Comparison of ENCODE assay signal across 8 mouse cellular contexts in the genomic region with DNA sequence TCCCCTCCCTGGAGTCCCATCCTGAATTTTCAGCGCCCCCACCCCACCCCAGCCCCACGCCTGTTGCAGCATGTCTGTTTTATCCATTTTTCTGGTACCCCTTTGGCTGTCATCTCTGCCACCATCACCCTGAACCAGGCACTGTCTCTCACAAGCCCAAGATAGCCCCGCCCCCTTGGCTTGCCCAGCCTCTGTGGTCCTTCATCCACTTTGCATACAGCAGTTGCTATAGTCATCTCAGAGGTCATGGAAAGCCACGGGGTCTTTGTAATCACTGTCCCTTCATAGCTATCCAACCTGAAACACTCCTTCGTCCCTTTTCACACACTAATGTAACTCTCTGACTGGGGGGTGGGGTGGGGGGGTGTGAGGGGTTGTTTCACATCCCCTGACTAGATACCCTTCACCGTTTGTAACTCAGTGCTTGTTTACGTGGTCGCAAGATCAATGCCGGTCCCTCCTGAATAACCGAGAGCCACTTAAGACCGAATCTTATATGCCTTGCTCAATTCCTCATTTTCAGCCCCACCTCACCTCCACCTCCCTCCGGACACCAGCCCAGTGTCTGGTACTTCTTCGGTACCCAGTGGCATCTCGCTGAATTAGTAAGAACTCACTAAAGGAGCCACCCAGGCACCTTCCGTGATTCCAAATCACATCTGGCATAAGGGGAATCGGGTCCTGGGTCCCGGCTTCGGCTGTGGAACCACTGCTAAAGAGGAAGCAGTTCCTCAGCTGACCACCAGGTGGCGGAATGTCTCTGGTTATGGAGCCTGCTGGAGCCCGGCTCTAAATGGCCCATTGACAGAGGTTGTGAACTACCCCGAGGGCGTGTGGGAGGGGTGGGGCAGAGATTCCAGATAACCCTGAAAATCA. TPM values are rescaled to one million over a fixed set of nuclear protein-coding genes. Genes with fewer than 3 reads are reported as not detected.
DNase-seq lines count a peak whose midpoint lies in the region; ATAC-seq and TF ChIP-seq lines count a peak whose summit lies in the region.

No protein-coding gene starts in this region.

- 0 out of 2 replicates have a peak overlapping the region, but pooled peaks have one; percentile 35 for H3K4me3 ChIP-seq in E14TG2a.4 (replicated peaks; ENCODE audit: low read length)
- H3K4me3 ChIP-seq in forebrain, embryonic 15.5 days = no peak overlapping the region
- no peak overlapping the region for H3K4me3 ChIP-seq in liver, postnatal 0 days (ENCODE audit: low read depth, low read length)
- H3K4me3 ChIP-seq in neural tube, embryonic 14.5 days (ENCODE audit: low read depth, low read length) = no peak overlapping the region
- H3K4me3 ChIP-seq in testis, adult 2 months (ENCODE audit: control insufficient read depth, low read depth, low read length) = no peak overlapping the region

- 15% methylated on average over 22 of the region's 22 CpGs for whole genome bisulfite sequencing in forebrain, embryonic 15.5 days
- WGBS in liver, postnatal 0 days (ENCODE audit: insufficient replicate concordance) = 11% methylated on average over 22 of the region's 22 CpGs
- 12% methylated on average over 22 of the region's 22 CpGs for WGBS in neural tube, embryonic 14.5 days

- DNase-seq in cerebellum, adult 11 months = peak; percentile 74
- DNase-seq in heart, postnatal 25 days (ENCODE audit: low spot score) = peak; percentile 60
- DNase-seq in layer of hippocampus, adult 11-12 months (ENCODE audit: low spot score) = peak; percentile 91
- peak; percentile 89 for DNase-seq in liver, postnatal 0 days

- no peak for TF ChIP-seq POLR2A in testis, adult 2 months (IDR thresholded peaks at IDR 0.05; ENCODE audit: control insufficient read depth, low read depth, low read length)

- TF ChIP-seq CTCF in E14TG2a.4 (conservative IDR thresholded peaks at IDR 0.05; ENCODE audit: low read length) = peak; percentile 98
- peak; percentile 97 for TF ChIP-seq CTCF in liver, postnatal 0 days (IDR thresholded peaks at IDR 0.05; ENCODE audit: low read depth)
- TF ChIP-seq CTCF in testis, adult 2 months (IDR thresholded peaks at IDR 0.05; ENCODE audit: control insufficient read depth, insufficient read depth, insufficient replicate concordance, low read depth, low read length) = peak; percentile 96

- intact Hi-C loops in heart, postnatal 25 days (cut with DNase I) = loop anchor here (1.0 kb wide), 1 partner anchor 28 kb away; no protein-coding TSS in a partner anchor

- H3K36me3 ChIP-seq in E14TG2a.4 (ENCODE audit: insufficient read depth, low read length) = no peaks in the 10 kb centered on the region
- no peaks in the 10 kb centered on the region for H3K36me3 ChIP-seq in forebrain, embryonic 15.5 days
- no peaks in the 10 kb centered on the region for H3K36me3 ChIP-seq in liver, postnatal 0 days (replicated peaks; ENCODE audit: insufficient read depth, low read length)
- H3K36me3 ChIP-seq in neural tube, embryonic 14.5 days (ENCODE audit: control insufficient read depth, insufficient read depth, low read length) = no peaks in the 10 kb centered on the region
- no peaks in the 10 kb centered on the region for H3K36me3 ChIP-seq in testis, adult 2 months (ENCODE audit: control insufficient read depth, insufficient read depth, low read length)

- ATAC-seq in forebrain, embryonic 15.5 days (replicated peaks) = peak; percentile 60
- ATAC-seq in liver, postnatal 0 days = peak; percentile 86
- ATAC-seq in neural tube, embryonic 14.5 days (ENCODE audit: low read depth) = peak; percentile 84

- no peak overlapping the region for H3K27ac ChIP-seq in forebrain, embryonic 15.5 days (replicated peaks)
- no peak overlapping the region for H3K27ac ChIP-seq in liver, postnatal 0 days (ENCODE audit: low read depth)
- no peak overlapping the region for H3K27ac ChIP-seq in neural tube, embryonic 14.5 days (ENCODE audit: low read depth, low read length)
- no peak overlapping the region for H3K27ac ChIP-seq in testis, adult 2 months (ENCODE audit: control insufficient read depth, insufficient read depth, low read depth, low read length)

- peak overlapping the region; percentile 34 for H3K4me2 ChIP-seq in forebrain, embryonic 15.5 days (replicated peaks)
- H3K4me2 ChIP-seq in liver, postnatal 0 days (ENCODE audit: low read depth, low read length) = peak overlapping the region; percentile 55
- peak overlapping the region; percentile 32; the same call in 1 of the 2 replicates for H3K4me2 ChIP-seq in neural tube, embryonic 14.5 days (ENCODE audit: low read depth, low read length)

- no peak overlapping the region for H3K9ac ChIP-seq in forebrain, embryonic 15.5 days (replicated peaks)
- H3K9ac ChIP-seq in liver, postnatal 0 days (replicated peaks) = no peak overlapping the region
- no peak overlapping the region for H3K9ac ChIP-seq in neural tube, embryonic 14.5 days (replicated peaks; ENCODE audit: low read depth, low read length)

- peaks cover 60% of the 10 kb centered on the region for H3K27me3 ChIP-seq in E14TG2a.4 (ENCODE audit: insufficient read depth, low read length)
- peaks cover 9% of the 10 kb centered on the region; the same call in 1 of the 2 replicates for H3K27me3 ChIP-seq in forebrain, embryonic 15.5 days
- H3K27me3 ChIP-seq in liver, postnatal 0 days (ENCODE audit: insufficient read depth, low read length) = peaks cover 5% of the 10 kb centered on the region; the same call in 1 of the 2 replicates
- 0 out of 2 replicates have a peak, but pooled peaks cover 3% of the 10 kb centered on the region for H3K27me3 ChIP-seq in neural tube, embryonic 14.5 days (ENCODE audit: control insufficient read depth, insufficient read depth, low read length)
- no peaks in the 10 kb centered on the region for H3K27me3 ChIP-seq in testis, adult 2 months (ENCODE audit: control insufficient read depth, insufficient read depth, low read length)

- peaks cover 37% of the 10 kb centered on the region for H3K4me1 ChIP-seq in E14TG2a.4 (replicated peaks; ENCODE audit: low read depth, low read length)
- H3K4me1 ChIP-seq in forebrain, embryonic 15.5 days = peaks cover 6% of the 10 kb centered on the region
- peaks cover 8% of the 10 kb centered on the region; the same call in 1 of the 2 replicates for H3K4me1 ChIP-seq in liver, postnatal 0 days (ENCODE audit: insufficient read depth)
- H3K4me1 ChIP-seq in neural tube, embryonic 14.5 days (ENCODE audit: control insufficient read depth, insufficient read depth, low read length) = no peaks in the 10 kb centered on the region
- peaks cover 10% of the 10 kb centered on the region for H3K4me1 ChIP-seq in testis, adult 2 months (ENCODE audit: control insufficient read depth, insufficient read depth, low read length)

- TF ChIP-seq EP300 in liver, postnatal 0 days (IDR thresholded peaks at IDR 0.05; ENCODE audit: low read depth) = no peak

- H3K9me3 ChIP-seq in E14TG2a.4 (ENCODE audit: low read length) = no peaks in the 10 kb centered on the region
- no peaks in the 10 kb centered on the region for H3K9me3 ChIP-seq in forebrain, embryonic 15.5 days
- H3K9me3 ChIP-seq in liver, postnatal 0 days (ENCODE audit: low read length) = no peaks in the 10 kb centered on the region
- no peaks in the 10 kb centered on the region for H3K9me3 ChIP-seq in neural tube, embryonic 14.5 days (ENCODE audit: control insufficient read depth, low read length)

RNA-seq across cellular contexts. Expression of a gene that starts 19.2 kb away (rescaled TPM):
- polyA plus RNA-seq in forebrain, embryonic 15.5 days (2015; fragmentation: Nextera tagmentation; extraction: Ambion mirVana) = 0.56 and 0.88 TPM in 2 replicates
- total RNA-seq in heart, postnatal 25 days (2021) = 1 to 10 TPM; 5.1 to 5.3 TPM
- polyA plus RNA-seq in liver, postnatal 0 days (2015; fragmentation: Nextera tagmentation; extraction: Ambion mirVana) = 0.32 and 0.38 TPM in 2 replicates
- 0.39 and 0.59 TPM in 2 replicates for polyA plus RNA-seq in neural tube, embryonic 14.5 days (2014; fragmentation: Nextera tagmentation; extraction: Ambion mirVana)
- 0.93 and 1.9 TPM in 2 replicates for polyA plus RNA-seq in testis, adult 2 months (2012; rRNA removed)

RNA-seq across cellular contexts. Expression of a gene that starts 51.8 kb away (rescaled TPM):
- polyA plus RNA-seq in forebrain, embryonic 15.5 days (2015; fragmentation: Nextera tagmentation; extraction: Ambion mirVana) = 36.9 and 39.6 TPM in 2 replicates
- total RNA-seq in heart, postnatal 25 days (2021) = 10 to 100 TPM; 17.1 to 18.0 TPM
- 23.1 and 23.8 TPM in 2 replicates for polyA plus RNA-seq in liver, postnatal 0 days (2015; fragmentation: Nextera tagmentation; extraction: Ambion mirVana)
- polyA plus RNA-seq in neural tube, embryonic 14.5 days (2014; fragmentation: Nextera tagmentation; extraction: Ambion mirVana) = 26.9 and 30.8 TPM in 2 replicates
- 10.5 TPM in 2 replicates for polyA plus RNA-seq in testis, adult 2 months (2012; rRNA removed)
